In the genomic region with DNA sequence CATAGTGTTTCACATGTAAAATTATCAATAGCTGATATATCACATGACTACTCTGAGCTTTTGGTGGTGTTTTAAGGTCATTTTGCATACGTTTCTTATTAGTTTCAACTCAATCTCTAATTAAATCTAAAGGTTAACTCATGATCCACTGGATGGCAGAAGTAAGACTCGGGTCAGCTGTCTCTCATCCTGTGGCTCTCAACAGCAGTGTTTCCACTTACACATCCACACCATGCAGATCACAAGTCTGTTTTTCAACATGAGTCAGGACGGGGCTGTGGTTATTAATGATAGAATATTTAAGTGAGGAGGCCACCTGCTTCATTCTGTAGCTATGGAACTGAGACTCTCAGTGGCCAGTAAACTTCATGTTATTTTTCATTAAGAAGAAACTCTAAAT, we compare ENCODE assay signal across 27 mouse cellular contexts. TPM values are rescaled to one million over a fixed set of nuclear protein-coding genes. Genes with fewer than 3 reads are reported as not detected.
DNase-seq lines count a peak whose midpoint lies in the region; ATAC-seq lines count a peak whose summit lies in the region.
"Had no signal": no experiment of that assay in that cellular context is flagged by ENCODE, and none has a peak within 500 bp of the region (broad histone marks: within the 10 kb centered on the region; RNA-seq: fewer than 3 reads in every experiment).

No protein-coding gene starts in this region.

- H3K4me1 ChIP-seq in neural tube, embryonic 15.5 days: no peaks in the 10 kb centered on the region
- H3K4me1 ChIP-seq: embryonic facial prominence, embryonic 13.5 days; embryonic facial prominence, embryonic 15.5 days; forebrain, embryonic 10.5 days; forebrain, embryonic 12.5 days had no signal

- 79% methylated on average over 3 of the region's 3 CpGs for WGBS in neural tube, embryonic 15.5 days

- no peaks in the 10 kb centered on the region for H3K9me3 ChIP-seq in neural tube, embryonic 15.5 days (replicated peaks)
- H3K9me3 ChIP-seq: embryonic facial prominence, embryonic 13.5 days; embryonic facial prominence, embryonic 15.5 days; forebrain, embryonic 10.5 days; forebrain, embryonic 12.5 days had no signal

- no peak for ATAC-seq in CD4-positive, CD25-positive, alpha-beta regulatory T cell, adult 4 months
- ATAC-seq in activated CD4-positive, CD25-positive, alpha-beta regulatory T cell, adult 4 months: peak; percentile 57
- ATAC-seq in neural tube, embryonic 15.5 days (ENCODE audit: low FRiP score): no peak
- ATAC-seq: forebrain, embryonic 14.5 days; forebrain, embryonic 16.5 days; Patski had no signal

- no peak overlapping the region for H3K9ac ChIP-seq in neural tube, embryonic 15.5 days (replicated peaks)
- H3K9ac ChIP-seq: embryonic facial prominence, embryonic 13.5 days; embryonic facial prominence, embryonic 15.5 days; forebrain, embryonic 12.5 days had no signal

- DNase-seq in CD4-positive, CD25-positive, alpha-beta regulatory T cell, adult 2 months (ENCODE audit: low read depth, low spot score): peak; percentile 28
- DNase-seq in induced T-regulatory cell, adult 2 months (ENCODE audit: low read depth): peak; percentile 47
- DNase-seq in splenic B cell, adult 2 months (ENCODE audit: low read depth, low spot score): peak; percentile 49
- DNase-seq in adrenal gland, adult (ENCODE audit: inconsistent age in 2 of 2, low spot score in 1 of 2): no peak
- no peak for DNase-seq in embryo, embryonic 9.5 days (ENCODE audit: extremely low spot score)
- DNase-seq: adrenal gland, adult 8-10 months; adrenal gland, postnatal 14 days; adrenal gland, postnatal 36 days; cerebellum, adult 11-12 months; cerebellum, adult 2 months; cerebellum, adult 9-10 months; cerebellum, postnatal 10 days; cerebellum, postnatal 25 days had no signal

- H3K27me3 ChIP-seq in splenic B cell, adult 2 months (ENCODE audit: control insufficient read depth, insufficient read depth, low read length, poor library complexity, severe bottlenecking): no peaks in the 10 kb centered on the region
- H3K27me3 ChIP-seq in neural tube, embryonic 15.5 days (replicated peaks): no peaks in the 10 kb centered on the region
- H3K27me3 ChIP-seq: embryonic facial prominence, embryonic 13.5 days; embryonic facial prominence, embryonic 15.5 days; forebrain, embryonic 12.5 days had no signal

- no peak overlapping the region for H3K27ac ChIP-seq in neural tube, embryonic 15.5 days (replicated peaks)
- H3K27ac ChIP-seq: embryonic facial prominence, embryonic 13.5 days; embryonic facial prominence, embryonic 15.5 days; forebrain, embryonic 10.5 days; forebrain, embryonic 12.5 days had no signal

- H3K4me2 ChIP-seq in neural tube, embryonic 15.5 days: no peak overlapping the region
- H3K4me2 ChIP-seq: embryonic facial prominence, embryonic 13.5 days; embryonic facial prominence, embryonic 15.5 days; forebrain, embryonic 12.5 days had no signal

- peaks cover 17% of the 10 kb centered on the region; the same call in 1 of the 2 replicates for H3K36me3 ChIP-seq in splenic B cell, adult 2 months (ENCODE audit: control insufficient read depth, insufficient read depth, low read length, poor library complexity, severe bottlenecking)
- H3K36me3 ChIP-seq in neural tube, embryonic 15.5 days: no peaks in the 10 kb centered on the region
- H3K36me3 ChIP-seq: embryonic facial prominence, embryonic 13.5 days; embryonic facial prominence, embryonic 15.5 days; forebrain, embryonic 10.5 days; forebrain, embryonic 12.5 days; G1E had no signal

- H3K4me3 ChIP-seq in neural tube, embryonic 15.5 days (replicated peaks): no peak overlapping the region
- H3K4me3 ChIP-seq: embryonic facial prominence, embryonic 13.5 days; embryonic facial prominence, embryonic 15.5 days; erythroblast, embryonic 14.5 days; forebrain, embryonic 10.5 days; forebrain, embryonic 12.5 days had no signal

RNA-seq across cellular contexts. Expression of a gene that starts 9.4 kb away (rescaled TPM):
- 100 to 1,000 TPM; 220 to 231 TPM for polyA plus RNA-seq in CD4-positive, CD25-positive, alpha-beta regulatory T cell, adult 4 months (2017; shearing (Covaris generic))
- polyA plus RNA-seq in activated CD4-positive, CD25-positive, alpha-beta regulatory T cell, adult 4 months (2017; shearing (Covaris generic)): 100 to 1,000 TPM; 233 to 245 TPM
- polyA plus RNA-seq in neural tube, embryonic 15.5 days (2015; fragmentation: Nextera tagmentation; extraction: Ambion mirVana): 0.09 and 0.47 TPM in 2 replicates
- polyA plus RNA-seq: C2C12; cortical plate, adult 2 months; embryonic facial prominence, embryonic 13.5 days; forebrain, embryonic 12.5 days; forebrain, embryonic 14.5 days; forebrain, embryonic 16.5 days; G1E; Patski had no signal

Comparison
In these comparisons a context has a peak if more than half of its experiments do, and no peak if none do; other contexts are left out.
1. DNase-seq: peak in CD4-positive, CD25-positive, alpha-beta regulatory T cell, adult 2 months (single experiment), induced T-regulatory cell, adult 2 months (single experiment) and splenic B cell, adult 2 months (single experiment); none in adrenal gland, adult (0 of 2) and embryo, embryonic 9.5 days (single experiment).
2. RNA of a gene that starts 9.4 kb away (polyA plus RNA-seq): 233 to 245 TPM in activated CD4-positive, CD25-positive, alpha-beta regulatory T cell, adult 4 months and 220 to 231 TPM in CD4-positive, CD25-positive, alpha-beta regulatory T cell, adult 4 months; 0.09 to 0.47 TPM in neural tube, embryonic 15.5 days; every median in the first group is over 100 times any median in the second.